Mouse (Mus musculus) common myeloid progenitor, adult 5-6 weeks (primary cell): ENCODE measurements around the gene Zkscan16. TPM values are rescaled to one million over a fixed set of nuclear protein-coding genes. Genes with fewer than 3 reads are reported as not detected.

Experiments used
- ATAC-seq: replicated peaks from 2 replicates; pipeline ENCODE4 v1.8.0; 2016; ENCODE audit warnings: low read depth, mild to moderate bottlenecking, moderate TSS enrichment, inconsistent platforms; ENCODE audit not compliant: poor library complexity, severe bottlenecking
- total RNA-seq: library from RNA; stranded (forward); fragments of 200-1000, 187-1606 nt; gene quantifications from 2 replicates; pipeline ENCODE4 v1.2.3, GENCODE M21; 2017

Zkscan16 gene
- not detected in 2 replicates for total RNA-seq

- ATAC-seq = peak; percentile 78
These were observed at the start of gene Zkscan16 for GRCm38 (mm10) chr4:58943420-58944205. Gene Zkscan16 (plus strand): TSS chr4:58943628.

- no peak for ATAC-seq
These were observed 49.0 kb upstream of the Zkscan16 start for GRCm38 (mm10) chr4:58894399-58894798.

GRCm38 (mm10) chr4:58897436-58897835, 46.0 kb upstream of the Zkscan16 start:
- ATAC-seq = no peak

- no peak for ATAC-seq
These were observed 45.1 kb upstream of the Zkscan16 start for GRCm38 (mm10) chr4:58898318-58898717.

GRCm38 (mm10) chr4:58907453-58907852, 36.0 kb upstream of the Zkscan16 start:
- ATAC-seq = no peak

- ATAC-seq = no peak
These were observed 33.0 kb upstream of the Zkscan16 start for GRCm38 (mm10) chr4:58910175-58911068.

GRCm38 (mm10) chr4:58911069-58911830, 32.2 kb upstream of the Zkscan16 start:
- no peak; the same call in 1 of the 2 replicates for ATAC-seq

GRCm38 (mm10) chr4:58911831-58912628, 31.4 kb upstream of the Zkscan16 start:
- ATAC-seq = no peak

- ATAC-seq = peak; percentile 71
These were observed 30.6 kb upstream of the Zkscan16 start, which contains the start of gene Ecpas for GRCm38 (mm10) chr4:58912629-58913335. Gene Ecpas (minus strand): TSS chr4:58912749.

GRCm38 (mm10) chr4:58913336-58914026, 29.9 kb upstream of the Zkscan16 start:
- ATAC-seq = peak; percentile 51

- ATAC-seq = no peak
These were observed 28.2 kb upstream of the Zkscan16 start for GRCm38 (mm10) chr4:58915081-58915826.

GRCm38 (mm10) chr4:58923933-58924332, 19.5 kb upstream of the Zkscan16 start:
- ATAC-seq = no peak

- no peak for ATAC-seq
These were observed 17.8 kb upstream of the Zkscan16 start for GRCm38 (mm10) chr4:58925664-58926063.

GRCm38 (mm10) chr4:58926120-58926519, 17.3 kb upstream of the Zkscan16 start:
- no peak for ATAC-seq

GRCm38 (mm10) chr4:58927661-58928060, 15.8 kb upstream of the Zkscan16 start:
- ATAC-seq = no peak

- no peak for ATAC-seq
These were observed 10.9 kb upstream of the Zkscan16 start for GRCm38 (mm10) chr4:58932541-58932940.

- no peak for ATAC-seq
These were observed 9.1 kb upstream of the Zkscan16 start for GRCm38 (mm10) chr4:58934308-58934707.
